Mouse (Mus musculus) thymus, postnatal 36 days (tissue): ENCODE results near the gene Slc26a10.

Experiments used
- DNase-seq, 2 experiments: peaks; one replicate each; pipeline ENCODE4 v3.0.0; 2022; ENCODE audit warnings: mixed read lengths in 2 of 2

Slc26a10 gene

GRCm38 (mm10) chr10:127126579-127126978, 53.9 kb downstream of the Slc26a10 start:
- no peak for DNase-seq

- DNase-seq: peak; percentile 37 to 56
These were observed 55.0 kb downstream of the Slc26a10 start for GRCm38 (mm10) chr10:127125210-127126001.

GRCm38 (mm10) chr10:127123436-127123805, 57.0 kb downstream of the Slc26a10 start:
- DNase-seq: peak; percentile 54 to 63

- DNase-seq: no peak
These were observed 57.5 kb downstream of the Slc26a10 start for GRCm38 (mm10) chr10:127122784-127123435.

GRCm38 (mm10) chr10:127122018-127122417, 58.4 kb downstream of the Slc26a10 start:
- no peak for DNase-seq
